Mouse (Mus musculus) frontal cortex, postnatal 36 days (tissue): ENCODE measurements around the gene Vps11.
A peak's percentile ranks its signal among the peaks of the same experiment; 100 is the strongest.
"Not testable (repeated sequence)": the region's sequence is repeated elsewhere in the genome, so short reads cannot be mapped to it uniquely, and the experiment has no call there.

Experiments used
- DNase-seq, 2 experiments: peaks; one replicate each; pipeline ENCODE4 v3.0.0; 2022; ENCODE audit warnings: low spot score in 2 of 2

Vps11 gene

DNA sequence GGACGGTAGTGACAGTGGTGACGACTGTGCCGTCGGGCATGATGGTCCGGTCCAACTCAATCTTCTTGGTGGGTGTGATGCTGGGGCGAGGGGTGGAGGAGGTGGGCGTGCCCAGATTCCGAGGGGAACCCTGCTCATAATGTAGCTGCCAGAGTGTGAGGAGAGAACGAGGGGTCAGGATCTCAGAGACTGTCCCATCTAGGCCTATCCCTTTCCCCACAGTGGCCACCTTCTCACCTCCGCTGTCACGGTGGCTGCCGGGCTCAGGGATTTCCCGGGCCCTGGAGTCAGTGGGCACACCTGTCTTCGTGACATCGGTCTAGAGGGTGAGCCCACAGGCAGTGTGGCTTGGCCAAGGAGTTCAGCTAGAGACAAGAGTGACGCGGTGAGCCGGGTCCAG is 46.6 kb downstream of the Vps11 start:
- DNase-seq = no peak

GRCm38 (mm10) chr9:44314257-44314547 is 47.3 kb downstream of the Vps11 start:
- no peak for DNase-seq

- DNase-seq = peak; percentile 75 to 86
Measured at GRCm38 (mm10) chr9:44313476-44314256, 47.8 kb downstream of the Vps11 start.

DNA sequence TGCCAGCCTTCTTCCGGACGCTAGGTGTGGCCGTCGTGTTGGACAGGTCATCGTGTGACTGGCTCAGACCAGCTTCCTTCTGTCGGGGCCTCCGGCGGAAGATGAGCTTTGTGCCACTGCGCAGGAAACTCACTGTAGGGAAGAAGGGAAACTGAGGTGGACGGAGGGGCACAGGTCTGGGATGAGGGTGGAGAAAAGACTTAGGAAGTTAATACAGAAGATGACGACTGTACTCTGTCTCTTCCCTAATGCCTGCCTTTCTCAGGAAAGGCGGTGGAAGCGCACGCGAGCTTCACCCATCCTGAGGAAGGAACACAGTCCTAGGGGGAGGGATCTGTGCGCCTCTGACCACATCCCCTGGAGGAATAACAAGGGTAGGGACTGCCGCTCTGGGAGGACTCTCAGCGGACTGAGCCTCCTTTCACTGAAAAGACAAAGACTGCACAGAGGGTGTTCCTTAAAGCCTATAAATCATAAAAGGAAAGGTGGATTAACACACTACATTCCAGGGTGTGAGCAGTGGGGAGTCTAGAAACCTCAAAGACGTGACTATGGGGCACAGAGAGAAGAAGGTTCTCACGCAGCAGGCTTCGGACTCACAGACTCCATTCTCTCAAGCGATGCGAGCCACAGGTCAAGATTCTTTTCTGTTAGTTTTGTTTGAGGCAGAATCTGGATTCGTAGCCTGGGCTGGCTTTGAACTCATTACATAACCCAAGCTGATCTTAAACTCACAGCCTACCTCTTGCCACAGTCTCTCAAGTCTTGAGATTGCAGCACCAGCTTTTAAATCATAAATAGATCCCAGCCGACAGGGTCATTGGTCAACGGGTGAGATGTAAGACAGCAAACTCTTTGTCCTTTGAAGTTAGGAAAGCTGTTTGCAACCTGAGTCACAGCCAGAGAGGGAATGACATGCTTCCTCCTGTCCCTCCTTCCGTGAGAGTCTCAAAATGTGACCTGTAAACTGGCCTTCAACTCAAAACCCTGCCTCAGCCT is 50.0 kb downstream of the Vps11 start:
- no peak for DNase-seq

GRCm38 (mm10) chr9:44310750-44311135 is 50.7 kb downstream of the Vps11 start:
- no peak for DNase-seq

DNA sequence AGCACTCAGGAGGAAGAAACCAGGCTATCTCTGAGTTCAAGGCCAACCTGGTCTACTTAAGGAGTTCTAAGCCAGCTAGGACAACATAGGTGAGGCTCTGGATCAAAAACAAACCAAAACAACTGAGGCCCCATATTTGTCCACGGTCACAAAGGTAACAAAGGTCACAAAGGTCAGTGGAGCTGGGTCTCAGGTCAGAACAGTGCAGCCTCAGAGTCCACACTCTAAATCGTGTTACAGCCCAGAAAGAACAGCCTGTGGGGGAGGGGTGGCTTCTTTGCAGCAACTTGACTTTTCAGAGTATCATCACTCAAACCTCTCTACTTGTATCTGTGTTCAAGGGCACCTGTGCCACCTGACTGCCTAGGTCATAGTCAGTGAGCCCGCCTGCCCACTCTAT is 51.7 kb downstream of the Vps11 start:
- DNase-seq = no peak

DNA sequence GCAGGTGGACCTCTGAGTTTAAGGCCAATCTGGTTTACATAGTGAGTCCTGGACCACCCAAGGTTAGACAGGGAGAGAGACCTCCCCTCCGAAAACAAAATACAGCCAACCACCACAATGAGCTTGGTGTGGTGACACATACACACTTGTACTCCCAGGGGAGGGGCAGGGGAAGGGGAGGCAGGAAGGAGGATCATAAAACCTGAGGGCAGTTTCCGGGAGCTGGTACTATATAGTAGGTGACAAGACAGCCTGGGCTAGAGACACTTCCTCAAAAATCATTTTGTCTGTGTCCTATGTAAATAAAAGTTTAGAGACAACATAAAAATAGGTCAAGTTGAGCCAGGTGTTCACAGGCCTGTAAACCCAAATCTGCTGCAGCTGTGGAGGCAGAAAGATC is 54.2 kb downstream of the Vps11 start:
- no peak for DNase-seq

- DNase-seq = no peak
Measured at GRCm38 (mm10) chr9:44306532-44306931, 54.9 kb downstream of the Vps11 start.

GRCm38 (mm10) chr9:44305466-44306079 is 55.9 kb downstream of the Vps11 start, which contains the start of gene Hinfp:
Hinfp (minus strand) TSS chr9:44305671.
- DNase-seq = peak; percentile 98 to 99

DNA sequence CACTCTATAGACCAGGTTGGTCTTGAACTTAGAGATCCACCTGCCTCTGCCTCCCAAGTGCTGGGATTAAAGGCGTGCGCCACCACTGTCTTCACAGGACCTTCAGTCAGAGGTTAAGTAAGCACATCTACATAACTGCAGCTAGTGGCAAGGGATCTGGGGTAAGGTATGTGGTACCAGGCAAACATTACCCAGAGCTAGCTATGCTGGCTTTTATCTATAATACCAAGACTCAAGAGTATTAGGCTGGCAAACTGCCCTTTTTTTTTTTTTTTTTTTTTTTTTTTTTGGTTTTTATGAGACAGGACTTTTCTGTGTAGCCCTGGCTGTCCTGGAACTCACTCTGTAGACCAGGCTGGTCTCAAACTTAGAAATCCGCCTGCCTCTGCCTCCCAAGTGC is 61.5 kb downstream of the Vps11 start:
- DNase-seq = not testable (repeated sequence)
